ENCODE assay signal across 6 mouse cellular contexts in genomic region chr2:145336406-145336805, GRCm38 (mm10).
"Had no signal": no experiment of that assay in that cellular context is flagged by ENCODE, and none has a peak within 500 bp of the region (broad histone marks: within the 10 kb centered on the region; RNA-seq: fewer than 3 reads in every experiment).

No protein-coding gene starts in this region.

- ATAC-seq: midbrain, embryonic 13.5 days had no signal

- DNase-seq: kidney, postnatal 14 days; lung, embryonic 14.5 days; right cerebral cortex, adult 18-20 months; right cerebral cortex, postnatal 25 days; thymus, postnatal 36 days had no signal
